In genomic region chr10:43395824-43396223, GRCm38 (mm10) we compare ENCODE assay signal across 15 mouse cellular contexts.
DNase-seq lines count a peak whose midpoint lies in the region; ATAC-seq and TF ChIP-seq lines count a peak whose summit lies in the region.
"Had no signal": no experiment of that assay in that cellular context is flagged by ENCODE, and none has a peak within 500 bp of the region (broad histone marks: within the 10 kb centered on the region; RNA-seq: fewer than 3 reads in every experiment).

No protein-coding gene starts in this region.

- 49% methylated on average over 4 of the region's 4 CpGs for WGBS in forebrain, postnatal 0 days
- WGBS in forebrain, embryonic 11.5 days, result 80% methylated on average over 4 of the region's 4 CpGs

- H3K27me3 ChIP-seq in forebrain, postnatal 0 days (ENCODE audit: insufficient read depth, low read length), result no peaks in the 10 kb centered on the region
- no peaks in the 10 kb centered on the region for H3K27me3 ChIP-seq in forebrain, embryonic 11.5 days (ENCODE audit: control insufficient read depth, insufficient read depth, low read length)
- H3K27me3 ChIP-seq: embryonic facial prominence, embryonic 12.5 days; heart, embryonic 13.5 days; hindbrain, embryonic 15.5 days had no signal

- H3K4me1 ChIP-seq in forebrain, postnatal 0 days (ENCODE audit: insufficient read depth), result no peaks in the 10 kb centered on the region
- no peaks in the 10 kb centered on the region for H3K4me1 ChIP-seq in forebrain, embryonic 11.5 days (replicated peaks; ENCODE audit: control insufficient read depth, insufficient read depth, low read length)
- H3K4me1 ChIP-seq: embryonic facial prominence, embryonic 12.5 days; heart, embryonic 13.5 days; hindbrain, embryonic 15.5 days had no signal

- no peaks in the 10 kb centered on the region for H3K36me3 ChIP-seq in forebrain, postnatal 0 days (ENCODE audit: insufficient read depth)
- H3K36me3 ChIP-seq in forebrain, embryonic 11.5 days (ENCODE audit: control insufficient read depth, insufficient read depth, low read length), result no peaks in the 10 kb centered on the region
- H3K36me3 ChIP-seq: embryonic facial prominence, embryonic 12.5 days; hindbrain, embryonic 15.5 days had no signal

- H3K27ac ChIP-seq in forebrain, postnatal 0 days (ENCODE audit: low read depth, low read length), result no peak overlapping the region
- H3K27ac ChIP-seq in forebrain, embryonic 11.5 days (ENCODE audit: low read depth, low read length), result no peak overlapping the region
- H3K27ac ChIP-seq: embryonic facial prominence, embryonic 12.5 days; heart, embryonic 13.5 days; hindbrain, embryonic 15.5 days had no signal

- no peak overlapping the region for H3K4me2 ChIP-seq in forebrain, postnatal 0 days (ENCODE audit: low read depth)
- no peak overlapping the region for H3K4me2 ChIP-seq in forebrain, embryonic 11.5 days (ENCODE audit: low read depth, low read length, severe bottlenecking)
- H3K4me2 ChIP-seq: embryonic facial prominence, embryonic 12.5 days; heart, embryonic 13.5 days; hindbrain, embryonic 15.5 days had no signal

- peak; percentile 74 for ATAC-seq in forebrain, postnatal 0 days
- no peak for ATAC-seq in forebrain, embryonic 11.5 days (replicated peaks; ENCODE audit: low FRiP score)
- ATAC-seq: intestine, embryonic 16.5 days had no signal

- no peaks in the 10 kb centered on the region for H3K9me3 ChIP-seq in forebrain, postnatal 0 days (ENCODE audit: low read length)
- H3K9me3 ChIP-seq in forebrain, embryonic 11.5 days (ENCODE audit: control insufficient read depth, low read length), result no peaks in the 10 kb centered on the region
- H3K9me3 ChIP-seq: embryonic facial prominence, embryonic 12.5 days; heart, embryonic 13.5 days; hindbrain, embryonic 15.5 days had no signal

- DNase-seq in forebrain, postnatal 0 days, result peak; percentile 48
- no peak for DNase-seq in forebrain, embryonic 11.5 days (ENCODE audit: low spot score)
- DNase-seq in brain, embryonic 18.5 days (ENCODE audit: low read depth, low spot score), result peak; percentile 22
- peak; percentile 26 to 29 for DNase-seq in layer of hippocampus, adult 8-10 months (ENCODE audit: low spot score in 2 of 2)
- DNase-seq in cerebellum, adult 11 months, result no peak
- DNase-seq in adrenal gland, postnatal 14 days, result no peak
- DNase-seq: adrenal gland, postnatal 10 days; cerebellum, adult 8-10 months; cerebellum, postnatal 14 days; gastrocnemius, postnatal 36 days; heart, postnatal 36 days had no signal

- H3K4me3 ChIP-seq in forebrain, postnatal 0 days (ENCODE audit: low read depth, low read length), result no peak overlapping the region
- H3K4me3 ChIP-seq in forebrain, embryonic 11.5 days (ENCODE audit: low read depth, low read length), result no peak overlapping the region
- H3K4me3 ChIP-seq: embryonic facial prominence, embryonic 12.5 days; heart, embryonic 13.5 days; hindbrain, embryonic 15.5 days had no signal

- TF ChIP-seq CTCF in forebrain, postnatal 0 days (IDR thresholded peaks at IDR 0.05; ENCODE audit: low read depth), result no peak

- H3K9ac ChIP-seq in forebrain, postnatal 0 days, result no peak overlapping the region
- H3K9ac ChIP-seq in forebrain, embryonic 11.5 days (ENCODE audit: low read length), result no peak overlapping the region
- H3K9ac ChIP-seq: embryonic facial prominence, embryonic 12.5 days; heart, embryonic 13.5 days; hindbrain, embryonic 15.5 days had no signal

Comparison
In these comparisons a context has a peak if more than half of its experiments do, and no peak if none do; other contexts are left out.
1. DNase-seq: peak in forebrain, postnatal 0 days (single experiment), brain, embryonic 18.5 days (single experiment) and layer of hippocampus, adult 8-10 months (2 of 2); none in forebrain, embryonic 11.5 days (single experiment), cerebellum, adult 11 months (single experiment) and adrenal gland, postnatal 14 days (single experiment).